Mouse (Mus musculus) left cerebral cortex, adult 2 months (tissue): Measurements from ENCODE around the gene Cdkn2a. TPM values are rescaled to one million over a fixed set of nuclear protein-coding genes. Genes with fewer than 3 reads are reported as not detected.
A peak's percentile ranks its signal among the peaks of the same experiment; 100 is the strongest.

Source experiments
- DNase-seq, 2 experiments: peaks; one replicate each; pipeline ENCODE4 v3.0.0; 2021 to 2022; ENCODE audit warnings: low spot score in 2 of 2, mixed read lengths in 1 of 2; ENCODE audit errors: extremely low spot score in 1 of 2
- H3K27ac ChIP-seq: fragments of 200-600 bp; 2 replicates; pipeline ENCODE4 v1.8.1; 2022
- H3K4me3 ChIP-seq: fragments of 200-600 bp; 2 replicates; pipeline ENCODE4 v1.8.1; 2022
- CTCF ChIP-seq: fragments of 200-600 bp; IDR thresholded peaks from 2 replicates; pipeline ENCODE4 v1.8.1; 2022; ENCODE audit warnings: antibody characterized with exemption, mild to moderate bottlenecking, moderate library complexity
- intact Hi-C: fragments of 180-260 bp; cut with DNase I; formaldehyde crosslinking; loops from one replicate; pipeline ENCODE4 v1.15.1; 2025
- total RNA-seq, 2 experiments: library from RNA; stranded (reverse); gene quantifications; 2 replicates each; pipeline ENCODE4 v1.2.3; 2021

Cdkn2a gene
- total RNA-seq, 2 experiments from 2014 or later = not detected

GRCm38 (mm10) chr4:89295441-89296220 is 1.2 kb upstream of the Cdkn2a start:
- Histone ChIP-seq H3K4me3 (peak overlapping the region; percentile 69), H3K27ac (no peak overlapping the region)
- intact Hi-C loops = loop anchor here (2.0 kb wide), 1 partner anchor 15 kb away; no protein-coding TSS in a partner anchor
- DNase-seq = no peak
- no peak for TF ChIP-seq CTCF

GRCm38 (mm10) chr4:89294091-89294485 is 365 bp downstream of the Cdkn2a start:
- intact Hi-C loops = loop anchor here (2.0 to 5.0 kb wide), 2 partner anchors 13 to 228 kb away; no protein-coding TSS in a partner anchor
- no peak for TF ChIP-seq CTCF

GRCm38 (mm10) chr4:89293516-89293915 is 937 bp downstream of the Cdkn2a start:
- intact Hi-C loops = loop anchor here (5.0 kb wide), 1 partner anchor 229 kb away; no protein-coding TSS in a partner anchor
- no peak for TF ChIP-seq CTCF
- DNase-seq = no peak
- Histone ChIP-seq H3K4me3 (no peak overlapping the region), H3K27ac (no peak overlapping the region)

More at GRCm38 (mm10) chr4:89294091-89294485, 365 bp downstream of the Cdkn2a start:
- DNase-seq = no peak
- Histone ChIP-seq H3K27ac (no peak overlapping the region), H3K4me3 (peak overlapping the region; percentile 69)

- intact Hi-C loops = no loop called here
- Histone ChIP-seq H3K27ac (no peak overlapping the region), H3K4me3 (no peak overlapping the region)
- TF ChIP-seq CTCF = no peak
- DNase-seq = no peak
Observed at GRCm38 (mm10) chr4:89289028-89289427, 5.4 kb downstream of the Cdkn2a start.

GRCm38 (mm10) chr4:89286566-89286965 is 7.9 kb downstream of the Cdkn2a start:
- no peak overlapping the region for H3K27ac ChIP-seq
- no peak for TF ChIP-seq CTCF
- H3K4me3 ChIP-seq = no peak overlapping the region
- intact Hi-C loops = no loop called here
- DNase-seq = no peak

- DNase-seq = no peak
- TF ChIP-seq CTCF = no peak
- Histone ChIP-seq H3K27ac (no peak overlapping the region), H3K4me3 (no peak overlapping the region)
- intact Hi-C loops = no loop called here
Observed at GRCm38 (mm10) chr4:89285688-89286087, 8.8 kb downstream of the Cdkn2a start.

- Histone ChIP-seq H3K4me3 (no peak overlapping the region), H3K27ac (no peak overlapping the region)
- intact Hi-C loops = no loop called here
- no peak for TF ChIP-seq CTCF
- DNase-seq = no peak
Observed at GRCm38 (mm10) chr4:89282661-89283060, 11.8 kb downstream of the Cdkn2a start.

GRCm38 (mm10) chr4:89282036-89282566 is 12.4 kb downstream of the Cdkn2a start:
- no peak; the same call in 1 of the 2 replicates for TF ChIP-seq CTCF
- DNase-seq = no peak
- intact Hi-C loops = no loop called here
- Histone ChIP-seq H3K4me3 (no peak overlapping the region), H3K27ac (no peak overlapping the region)

GRCm38 (mm10) chr4:89281236-89281635 is 13.2 kb downstream of the Cdkn2a start:
- intact Hi-C loops = loop anchor here (2.0 kb wide), 1 partner anchor 14 kb away; the partner anchor contains the start of gene Cdkn2a
- no peak for TF ChIP-seq CTCF
- Histone ChIP-seq H3K4me3 (no peak overlapping the region), H3K27ac (no peak overlapping the region)
- no peak for DNase-seq

GRCm38 (mm10) chr4:89279641-89280040 is 14.8 kb downstream of the Cdkn2a start:
- DNase-seq = no peak
- intact Hi-C loops = loop anchor here (2.0 kb wide), 1 partner anchor 15 kb away; the partner anchor contains the start of gene Cdkn2a

GRCm38 (mm10) chr4:89277381-89277940 is 17.0 kb downstream of the Cdkn2a start:
- H3K27ac ChIP-seq = no peak overlapping the region
- intact Hi-C loops = no loop called here
- no peak for DNase-seq
- TF ChIP-seq CTCF = no peak
- no peak overlapping the region for H3K4me3 ChIP-seq

More at GRCm38 (mm10) chr4:89279641-89280040, 14.8 kb downstream of the Cdkn2a start:
- no peak for TF ChIP-seq CTCF
- Histone ChIP-seq H3K27ac (no peak overlapping the region), H3K4me3 (no peak overlapping the region)

- TF ChIP-seq CTCF = no peak
- no peak for DNase-seq
- intact Hi-C loops = no loop called here
Observed at GRCm38 (mm10) chr4:89276669-89277219, 17.7 kb downstream of the Cdkn2a start.

More at GRCm38 (mm10) chr4:89276669-89277219, 17.7 kb downstream of the Cdkn2a start:
- Histone ChIP-seq H3K27ac (no peak overlapping the region), H3K4me3 (no peak overlapping the region)
